Mouse (Mus musculus) lung, adult 2 months (tissue): ENCODE measurements around the gene Foxn1.

Experiments
- CTCF ChIP-seq: fragments of 200-500 bp; IDR thresholded peaks from 2 replicates; pipeline ENCODE4 v1.5.1; 2011; ENCODE audit warnings: mild to moderate bottlenecking, low read length, control low read depth; ENCODE audit not compliant: insufficient read depth
- POLR2A ChIP-seq: fragments of 200-500 bp; IDR thresholded peaks from 2 replicates; pipeline ENCODE4 v1.6.1; 2011; ENCODE audit warnings: low read depth, mild to moderate bottlenecking, control low read depth, low read length, borderline replicate concordance; ENCODE audit errors: extremely low read depth

- TF ChIP-seq CTCF (no peak), POLR2A (no peak)
Measured at GRCm38 (mm10) chr11:78324965-78325364, 61.4 kb downstream of the Foxn1 start.
